Mouse (Mus musculus) thymus, adult 2 months (tissue): ENCODE measurements at regions not wholly inside any gene's neighbourhood (a gene's known extent, or its start where the extent isn't known, plus 50 kb on each side); places are given as distances from the start of the nearest gene placed in this dataset.

Experiments used
- CTCF ChIP-seq: fragments of 200-500 bp; IDR thresholded peaks from 2 replicates; pipeline ENCODE4 v1.5.1; 2012; ENCODE audit warnings: mild to moderate bottlenecking, control low read depth, low read length, moderate library complexity, borderline replicate concordance; ENCODE audit not compliant: control insufficient read depth, poor library complexity, insufficient read depth; ENCODE audit errors: extremely low read depth
- POLR2A ChIP-seq: fragments of 200-500 bp; IDR thresholded peaks from 2 replicates; pipeline ENCODE4 v1.6.1; 2012; ENCODE audit warnings: mild to moderate bottlenecking, low read length, control low read depth, moderate library complexity; ENCODE audit not compliant: control insufficient read depth, poor library complexity, insufficient read depth; ENCODE audit errors: extremely low read depth

DNA sequence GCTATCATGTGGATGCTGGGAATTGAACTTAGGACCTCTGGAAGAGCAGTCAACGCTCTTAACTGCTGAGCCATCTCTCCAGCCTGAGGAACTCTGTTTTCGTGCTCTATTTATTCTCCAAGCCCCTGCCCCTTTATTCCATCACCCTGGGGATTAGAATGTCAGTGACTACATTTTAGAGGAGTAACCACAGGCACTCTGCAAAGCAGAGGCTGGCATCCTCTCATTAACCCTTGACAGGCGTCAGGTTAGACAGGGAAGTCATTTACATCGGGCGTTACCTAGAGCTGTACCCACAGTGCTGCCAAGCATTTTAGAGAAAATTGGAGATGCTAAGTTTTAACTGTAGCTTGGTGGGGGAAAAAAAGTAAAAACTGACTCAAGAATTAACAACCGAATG is 105.4 kb upstream of the Krr1 start:
- TF ChIP-seq POLR2A: no peak
- no peak for TF ChIP-seq CTCF
